Mouse (Mus musculus) macrophage (primary cell): ENCODE data around the gene Gm10959. TPM values are rescaled to one million over a fixed set of nuclear protein-coding genes. Genes with fewer than 3 reads are reported as not detected.
A peak's percentile ranks its signal among the peaks of the same experiment; 100 is the strongest.
"Not testable (repeated sequence)": the region's sequence is repeated elsewhere in the genome, so short reads cannot be mapped to it uniquely, and the experiment has no call there.

Experiments used
- H3K27ac ChIP-seq: fragments of 350-480 bp; formaldehyde crosslinking; 2 replicates; pipeline ENCODE4 v1.9.0; 2021
- H3K36me3 ChIP-seq: fragments of 350-480 bp; formaldehyde crosslinking; 2 replicates; pipeline ENCODE4 v1.9.0; 2021; ENCODE audit errors: inconsistent target
- H3K4me3 ChIP-seq: fragments of 350-480 bp; formaldehyde crosslinking; 2 replicates; pipeline ENCODE4 v1.9.0; 2021; ENCODE audit errors: inconsistent target
- H3K79me2 ChIP-seq: fragments of 350-480 bp; formaldehyde crosslinking; 2 replicates; pipeline ENCODE4 v1.9.0; 2021; ENCODE audit errors: inconsistent target
- WGBS: methylation state at CpG from one replicate; pipeline ENCODE4 v1.1.7; 2026; ENCODE audit warnings: inconsistent platforms; ENCODE audit not compliant: missing documents; 5-methylcytosine and 5-hydroxymethylcytosine counted together
- polyA plus RNA-seq: library from polyadenylated mRNA; stranded (reverse); fragments of 250-400 nt; gene quantifications from 3 replicates; pipeline ENCODE4 v1.2.4, GENCODE M21; 2018; ENCODE audit warnings: inconsistent platforms
- total RNA-seq, 78 experiments: library from RNA; depleted of rRNA; stranded (reverse); fragments of 250-400 nt; gene quantifications; 1 replicate in 9 of 78; 2 replicates in 24 of 78; 3 replicates in 43 of 78; 4 replicates in 2 of 78; pipeline ENCODE4 v1.2.4; 2018; ENCODE audit warnings: inconsistent platforms in 56 of 78

Gm10959 gene
- not detected for total RNA-seq (2018; cell fraction: chromatin; rRNA removed)
- total RNA-seq (2018; cell fraction: cytosol; rRNA removed) = not detected
- total RNA-seq (2018; cell fraction: nucleus; rRNA removed) = not detected
- polyA plus RNA-seq = not detected in 3 replicates

GRCm38 (mm10) chr3:122919260-122919659, at the start of gene Gm10959:
Gm10959 (minus strand) TSS chr3:122919360.
- no peaks in the 10 kb centered on the region for H3K79me2 ChIP-seq
- no peak within 1 kb of the TSS for H3K4me3 ChIP-seq
- no peak within 1 kb of the TSS for H3K27ac ChIP-seq
- WGBS = 89% methylated on average over 7 of the region's 8 CpGs
- H3K36me3 ChIP-seq = no peaks in the 10 kb centered on the region

GRCm38 (mm10) chr3:122968391-122968790, 49.2 kb upstream of the Gm10959 start:
- 91% methylated on average over 9 of the region's 9 CpGs for WGBS
- H3K36me3 ChIP-seq = no peaks in the 10 kb centered on the region; the same call in 1 of the 2 replicates
- no peaks in the 10 kb centered on the region for H3K79me2 ChIP-seq
- H3K4me3 ChIP-seq = no peak overlapping the region
- H3K27ac ChIP-seq = no peak overlapping the region

- WGBS = 19% methylated on average over 5 of the region's 5 CpGs
- H3K36me3 ChIP-seq = no peaks in the 10 kb centered on the region; the same call in 1 of the 2 replicates
- no peaks in the 10 kb centered on the region for H3K79me2 ChIP-seq
- no peak overlapping the region for H3K27ac ChIP-seq
- H3K4me3 ChIP-seq = no peak overlapping the region
Observed at GRCm38 (mm10) chr3:122964301-122964700, 45.1 kb upstream of the Gm10959 start.

- Histone ChIP-seq H3K4me3 (no peak overlapping the region), H3K36me3 (no peaks in the 10 kb centered on the region), H3K27ac (no peak overlapping the region), H3K79me2 (no peaks in the 10 kb centered on the region)
- 97% methylated on average over 2 of the region's 2 CpGs for WGBS
Observed at GRCm38 (mm10) chr3:122950129-122950528, 31.0 kb upstream of the Gm10959 start.

- Histone ChIP-seq H3K4me3 (no peak overlapping the region), H3K27ac (no peak overlapping the region), H3K36me3 (no peaks in the 10 kb centered on the region), H3K79me2 (no peaks in the 10 kb centered on the region)
- 85% methylated on average over 6 of the region's 6 CpGs for WGBS
Observed at GRCm38 (mm10) chr3:122943387-122943890, 24.3 kb upstream of the Gm10959 start.

- no peak overlapping the region for H3K27ac ChIP-seq
- 86% methylated on average over 2 of the region's 2 CpGs for WGBS
- no peak overlapping the region for H3K4me3 ChIP-seq
- H3K79me2 ChIP-seq = no peaks in the 10 kb centered on the region
- H3K36me3 ChIP-seq = no peaks in the 10 kb centered on the region
Observed at GRCm38 (mm10) chr3:122939215-122939614, 20.1 kb upstream of the Gm10959 start.

GRCm38 (mm10) chr3:122937176-122937575, 18.0 kb upstream of the Gm10959 start:
- H3K79me2 ChIP-seq, H3K4me3 ChIP-seq, H3K27ac ChIP-seq, H3K36me3 ChIP-seq: not testable (repeated sequence)
- WGBS = 93% methylated on average over 11 of the region's 13 CpGs

GRCm38 (mm10) chr3:122932466-122932865, 13.3 kb upstream of the Gm10959 start:
- no peak overlapping the region for H3K4me3 ChIP-seq
- 88% methylated on average over 1 of the region's 1 CpGs for WGBS
- H3K36me3 ChIP-seq = no peaks in the 10 kb centered on the region
- H3K27ac ChIP-seq = no peak overlapping the region
- no peaks in the 10 kb centered on the region for H3K79me2 ChIP-seq

GRCm38 (mm10) chr3:122929723-122930122, 10.6 kb upstream of the Gm10959 start:
- Histone ChIP-seq H3K27ac (no peak overlapping the region), H3K36me3 (no peaks in the 10 kb centered on the region), H3K4me3 (no peak overlapping the region), H3K79me2 (peaks cover 21% of the 10 kb centered on the region)
- 89% methylated on average over 6 of the region's 6 CpGs for WGBS

GRCm38 (mm10) chr3:122924009-122924914, 5.1 kb upstream of the Gm10959 start, which contains the start of gene 1810037I17Rik:
1810037I17Rik (plus strand) TSS chr3:122924203.
- under 1% methylated on average over 47 of the region's 68 CpGs for WGBS
- Histone ChIP-seq H3K27ac (peak within 1 kb of the TSS; percentile 49), H3K36me3 (no peaks in the 10 kb centered on the region), H3K4me3 (peak within 1 kb of the TSS; percentile 83), H3K79me2 (peaks cover 22% of the 10 kb centered on the region)

- Histone ChIP-seq H3K27ac (no peak overlapping the region), H3K36me3 (no peaks in the 10 kb centered on the region), H3K4me3 (no peak overlapping the region), H3K79me2 (peaks cover 22% of the 10 kb centered on the region)
- WGBS = 92% methylated on average over 7 of the region's 7 CpGs
Observed at GRCm38 (mm10) chr3:122923147-122923546, 4.0 kb upstream of the Gm10959 start.

- 93% methylated on average over 8 of the region's 8 CpGs for WGBS
- no peaks in the 10 kb centered on the region for H3K36me3 ChIP-seq
Observed at GRCm38 (mm10) chr3:122921676-122922527, 2.7 kb upstream of the Gm10959 start.

GRCm38 (mm10) chr3:122920572-122921435, 1.6 kb upstream of the Gm10959 start:
- H3K27ac ChIP-seq = no peak overlapping the region
- WGBS = 61% methylated on average over 8 of the region's 8 CpGs
- no peak overlapping the region for H3K4me3 ChIP-seq
- no peaks in the 10 kb centered on the region for H3K36me3 ChIP-seq
- peaks cover 12% of the 10 kb centered on the region for H3K79me2 ChIP-seq

More at GRCm38 (mm10) chr3:122921676-122922527, 2.7 kb upstream of the Gm10959 start:
- peaks cover 22% of the 10 kb centered on the region for H3K79me2 ChIP-seq
- no peak overlapping the region for H3K4me3 ChIP-seq
- no peak overlapping the region for H3K27ac ChIP-seq
